Mouse (Mus musculus) granulocyte monocyte progenitor cell, adult 5-6 weeks (primary cell): ENCODE data around the gene Adgrg7. TPM values are rescaled to one million over a fixed set of nuclear protein-coding genes. Genes with fewer than 3 reads are reported as not detected.

Experiments
- ATAC-seq: replicated peaks from 2 replicates; pipeline ENCODE4 v1.8.0; 2016; ENCODE audit warnings: mild to moderate bottlenecking, moderate TSS enrichment, inconsistent platforms; ENCODE audit not compliant: poor library complexity, severe bottlenecking
- total RNA-seq, 2 experiments: library from RNA; stranded (forward) in 1 of 2; stranded (reverse) in 1 of 2; fragments of 200-712, 200-1000 nt in 1 of 2; fragments of >200 nt in 1 of 2; fragmentation: Nextera tagmentation in 1 of 2; gene quantifications; 2 replicates each; pipeline ENCODE4 v1.2.3; 2014 to 2017

The Adgrg7 gene
- total RNA-seq (2014; fragmentation: Nextera tagmentation) = 16.4 and 23.6 TPM in 2 replicates
- total RNA-seq (2017) = 35.7 and 36.5 TPM in 2 replicates

DNA sequence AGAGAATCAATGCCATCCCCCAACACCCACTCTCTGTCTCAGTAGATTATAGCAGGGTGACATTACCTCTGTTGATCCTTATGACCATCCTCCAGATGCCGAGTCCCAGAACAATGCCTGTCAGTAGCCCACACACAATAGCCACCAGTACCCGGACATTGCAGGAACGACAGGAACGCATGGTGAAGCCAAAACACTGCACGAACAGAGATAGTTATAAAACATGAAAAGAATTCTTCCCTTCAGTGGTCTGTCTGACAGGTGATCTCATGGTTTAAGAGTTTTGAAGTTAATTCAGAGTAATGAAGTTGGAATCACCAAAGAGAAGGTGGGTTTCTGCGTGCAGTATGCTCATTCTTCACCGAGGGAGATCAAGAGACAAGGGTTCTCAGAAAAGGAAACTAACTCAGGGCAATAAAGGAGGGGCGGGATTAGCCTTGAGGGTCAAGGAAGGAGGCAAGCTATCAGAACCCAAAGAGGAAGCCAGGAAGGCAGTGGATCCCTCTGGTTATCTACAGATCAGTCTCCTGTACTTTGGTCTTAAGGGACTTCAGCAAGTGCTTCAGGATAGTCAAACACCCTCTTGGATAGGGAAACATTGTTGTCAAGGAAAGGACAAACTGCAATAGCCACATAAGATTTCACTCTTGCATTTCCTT lies at the start of gene Adgrg7:
Gene Adgrg7, minus strand, starts transcription at position 375 of the 659 bp plus-strand sequence.
- peak; percentile 83 for ATAC-seq

DNA sequence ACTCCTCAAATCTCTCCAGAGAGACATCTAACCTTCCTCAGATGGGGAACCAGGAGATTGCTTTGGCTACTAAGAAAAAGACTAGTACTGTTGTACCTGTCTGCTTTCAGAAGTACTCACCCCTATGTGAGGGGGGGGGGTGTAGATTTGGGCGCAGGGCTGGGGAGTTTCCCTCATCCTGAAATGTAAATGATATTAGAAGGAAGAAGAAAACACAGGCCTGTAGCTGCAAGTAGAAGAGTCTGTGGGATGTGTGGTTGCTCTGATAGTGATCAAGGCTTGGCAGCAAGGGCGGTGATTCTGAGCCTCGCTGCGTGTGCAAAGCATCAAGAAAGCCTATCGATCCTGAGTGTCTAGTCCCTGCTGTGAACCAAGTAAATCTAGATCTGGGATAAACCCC lies 47.3 kb upstream of the Adgrg7 start:
- ATAC-seq = no peak

DNA sequence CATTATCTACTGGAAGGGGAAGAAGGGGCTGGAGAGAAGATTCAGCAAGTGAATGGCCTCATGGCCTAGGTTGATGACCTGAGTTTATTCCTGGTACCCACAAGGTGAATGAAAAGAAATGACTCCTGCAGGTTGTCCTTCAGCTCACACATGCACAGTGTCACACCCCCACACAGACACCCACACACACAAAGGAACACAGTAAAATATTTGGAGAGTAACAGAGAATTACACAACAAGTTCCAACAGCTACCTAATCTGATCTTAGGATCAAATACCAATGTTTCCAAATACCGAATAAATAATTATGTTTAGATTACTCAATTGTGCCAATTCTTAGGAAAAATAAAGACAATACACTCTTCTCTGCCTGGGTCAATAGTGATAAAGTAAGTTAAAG lies 37.7 kb upstream of the Adgrg7 start:
- no peak for ATAC-seq

DNA sequence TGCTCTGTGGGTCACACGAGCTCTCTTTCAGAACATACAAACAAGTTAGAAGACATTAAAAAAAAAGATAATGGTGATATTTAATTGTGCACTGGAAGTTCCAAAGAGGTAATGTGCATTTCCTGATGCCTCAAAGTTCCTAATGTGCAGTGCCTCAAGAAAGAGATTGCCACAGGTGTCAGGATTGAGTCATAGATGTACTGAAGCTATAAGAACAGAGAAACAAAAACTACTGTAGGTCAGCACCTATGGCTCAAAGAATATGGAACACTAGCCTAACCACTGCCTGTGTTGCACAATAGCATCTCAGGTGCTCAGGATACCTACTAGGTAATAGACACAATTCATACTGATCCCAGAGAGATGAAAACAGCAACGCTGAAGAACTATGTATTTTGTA lies 36.3 kb upstream of the Adgrg7 start:
- no peak for ATAC-seq

DNA sequence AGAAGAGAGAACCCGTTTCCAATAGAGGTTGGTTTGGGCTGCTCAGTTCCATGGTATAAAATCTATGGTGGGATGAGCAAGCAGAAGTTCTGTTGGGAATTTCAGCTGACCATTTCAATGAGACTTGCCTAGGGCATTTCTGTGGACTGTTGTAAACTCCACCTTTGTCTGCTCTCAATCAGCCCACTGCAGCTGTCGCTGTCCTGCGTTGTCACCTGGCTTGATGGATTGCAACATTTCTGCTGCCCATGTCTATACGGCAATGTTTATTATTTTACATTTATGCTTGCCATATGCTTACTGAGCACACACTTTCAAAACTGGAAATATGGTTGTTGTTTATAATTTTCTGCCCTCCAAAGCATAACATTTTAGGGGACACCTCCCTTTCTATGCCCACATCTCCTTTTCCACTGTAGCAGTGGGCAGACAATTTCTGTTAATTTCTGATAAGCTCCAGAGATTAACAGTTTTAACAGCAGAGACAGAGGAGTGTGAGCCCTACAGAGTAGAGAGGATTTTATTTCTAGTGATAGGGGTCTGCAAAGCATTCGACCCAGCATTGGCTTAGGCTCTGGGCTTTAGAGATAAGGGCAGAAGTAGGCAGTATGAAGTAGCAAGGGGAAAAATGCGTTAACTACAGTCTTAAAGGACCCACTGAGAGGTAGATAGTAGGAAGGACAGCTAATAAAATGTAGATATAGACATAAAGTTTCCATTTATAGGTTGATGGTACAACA lies 5.9 kb upstream of the Adgrg7 start:
- ATAC-seq = no peak

DNA sequence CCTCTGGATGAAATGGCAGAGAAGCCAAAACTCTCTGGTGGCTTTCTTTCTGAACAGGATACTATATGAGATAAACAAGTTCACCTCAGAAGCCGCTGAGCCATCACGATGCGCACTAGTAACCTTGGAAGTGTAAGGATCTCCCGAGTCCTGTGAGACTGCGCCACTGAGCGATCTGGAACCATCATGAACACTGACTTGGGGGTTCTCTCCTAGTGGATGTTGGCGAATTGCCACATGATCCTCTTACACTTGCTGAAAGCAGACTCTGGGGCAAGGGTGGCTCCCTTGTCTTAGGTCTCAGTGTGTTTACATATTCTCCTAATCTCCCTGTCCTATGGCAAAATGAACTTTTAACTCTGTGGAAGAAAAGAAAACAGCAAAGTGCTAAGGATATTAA lies 5.3 kb upstream of the Adgrg7 start:
- no peak for ATAC-seq

DNA sequence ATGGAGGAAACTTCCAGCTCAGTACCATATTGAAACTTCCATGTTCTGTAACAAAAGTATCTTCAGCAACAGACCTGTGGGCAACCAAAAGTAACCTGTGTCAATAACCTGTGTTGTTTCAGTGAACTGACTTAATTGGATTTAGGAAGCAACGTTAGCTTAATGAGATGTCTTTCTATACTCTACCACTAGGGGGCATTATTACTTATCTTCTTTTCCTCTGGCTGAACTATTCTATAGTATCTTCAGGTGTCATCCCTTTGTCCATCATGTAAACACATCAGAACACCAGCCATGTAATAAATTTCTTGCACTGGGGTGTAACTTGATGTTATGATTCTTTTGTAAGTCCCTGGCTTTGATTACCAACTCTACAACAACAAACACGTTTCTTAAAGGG lies 4.8 kb upstream of the Adgrg7 start:
- ATAC-seq = peak; percentile 65; the same call in 1 of the 2 replicates

DNA sequence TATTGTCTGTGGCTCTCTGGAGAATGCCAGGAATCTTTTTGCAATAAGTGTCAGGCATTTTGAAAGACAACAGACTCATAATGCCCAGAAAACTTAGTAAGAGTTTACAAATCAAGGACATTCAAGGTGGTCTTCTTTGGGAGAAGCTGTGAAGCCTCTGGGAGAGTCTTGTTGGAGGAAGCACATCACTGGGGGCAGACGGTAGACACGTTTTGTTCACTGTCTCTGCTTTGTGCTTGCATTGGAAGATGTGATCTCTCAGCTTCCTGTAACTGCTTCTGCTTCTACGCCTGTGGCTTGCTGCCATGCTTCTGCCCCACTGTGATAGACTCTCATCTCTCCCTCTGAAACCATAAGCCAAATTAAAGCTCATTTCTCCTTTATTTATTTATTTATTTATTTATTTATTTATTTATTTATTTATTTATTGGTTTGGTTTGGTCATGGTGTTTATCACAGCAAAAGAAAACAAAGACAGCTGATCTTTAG lies 3.9 kb upstream of the Adgrg7 start:
- ATAC-seq = no peak

DNA sequence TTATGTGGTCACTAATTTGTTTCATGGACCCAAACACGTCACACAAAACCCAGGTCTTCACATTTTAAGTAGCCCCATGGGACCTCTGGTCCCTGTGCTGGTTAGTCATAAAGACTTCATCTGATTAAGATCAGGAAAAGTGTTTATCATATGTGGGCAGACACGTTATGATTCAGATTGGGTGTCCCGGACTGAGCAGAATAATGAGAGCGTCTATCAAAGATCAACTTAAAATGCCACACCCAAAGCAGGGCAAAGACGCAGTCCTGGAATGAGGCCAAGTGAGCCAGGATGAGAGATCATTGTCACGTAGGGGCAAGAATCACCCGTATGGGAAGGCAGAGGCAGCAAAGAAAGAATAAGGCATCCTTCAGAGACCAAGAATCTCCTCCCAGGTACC lies 3.2 kb upstream of the Adgrg7 start:
- ATAC-seq = no peak

DNA sequence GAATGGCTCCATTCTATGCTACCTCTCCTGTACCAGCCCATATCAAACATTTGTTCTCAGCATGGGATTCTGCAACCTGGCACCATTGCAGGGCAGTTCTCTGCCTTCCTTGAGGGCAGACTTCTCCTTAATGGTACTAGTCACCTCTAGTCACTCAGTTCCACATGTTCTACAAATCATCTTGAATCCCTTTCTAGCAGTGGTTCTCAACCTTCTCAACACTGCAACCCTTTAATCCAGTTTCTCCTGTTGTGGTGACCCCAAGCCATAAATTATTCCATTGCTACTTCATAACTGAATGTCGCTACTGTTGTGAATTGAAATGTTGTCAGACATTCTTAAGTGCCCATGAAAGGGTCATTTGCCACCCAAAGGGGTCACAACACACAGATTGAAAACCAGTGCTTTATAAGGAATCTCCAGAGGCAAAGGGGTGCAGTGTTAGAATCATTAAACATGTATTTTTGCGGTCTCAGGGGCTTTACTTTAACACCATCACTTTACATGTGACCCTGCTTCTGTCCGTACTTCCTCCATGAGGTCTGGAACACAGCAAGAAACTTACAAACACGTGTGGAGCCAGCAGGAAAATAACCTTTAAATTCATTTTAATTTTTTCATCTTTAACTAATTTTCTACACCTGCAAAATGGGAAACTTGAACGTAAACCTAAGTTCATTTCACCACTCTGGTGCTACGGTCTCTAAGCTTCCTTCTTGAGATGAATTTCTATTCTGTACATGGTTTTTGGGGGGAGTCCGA lies 1.1 kb downstream of the Adgrg7 start:
- no peak; the same call in 1 of the 2 replicates for ATAC-seq

DNA sequence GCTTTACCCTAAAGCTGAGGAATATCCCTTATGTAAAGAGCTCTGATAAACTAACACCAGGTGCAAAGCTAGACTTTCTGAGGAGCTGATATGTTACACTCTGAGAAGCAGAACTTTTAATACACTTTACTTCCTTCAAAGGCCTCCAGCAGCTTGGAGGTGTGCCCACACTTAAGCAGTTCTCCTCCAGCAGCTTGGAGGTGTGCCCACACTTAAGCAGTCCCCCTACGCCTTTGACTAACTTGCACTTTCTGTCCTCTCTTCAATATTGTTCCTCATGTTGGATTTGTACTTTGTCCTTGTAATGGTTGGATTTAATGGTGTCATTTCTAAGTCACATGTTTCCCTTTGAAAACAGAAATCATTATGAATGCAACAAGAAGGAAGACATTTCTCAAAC lies 1.9 kb downstream of the Adgrg7 start:
- ATAC-seq = peak; percentile 63

DNA sequence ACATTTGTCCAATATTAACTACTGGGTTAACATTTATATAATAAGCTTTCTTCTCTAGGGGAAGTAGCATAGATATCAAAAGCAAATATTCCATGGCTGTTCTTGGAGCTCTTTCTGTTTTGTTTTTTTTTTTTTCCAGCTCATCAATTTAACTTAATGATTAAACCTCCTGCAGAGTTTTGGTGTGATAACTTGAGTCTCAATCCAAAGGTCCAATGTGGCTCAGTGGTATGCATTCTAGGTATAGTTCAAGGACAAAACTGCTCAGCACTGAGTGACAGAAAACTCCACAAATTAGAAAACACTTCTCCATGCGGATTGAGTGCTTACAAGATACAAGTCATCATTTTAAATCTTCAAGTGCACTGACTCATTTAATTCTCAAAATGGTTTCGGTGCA lies 9.7 kb downstream of the Adgrg7 start:
- ATAC-seq = no peak

DNA sequence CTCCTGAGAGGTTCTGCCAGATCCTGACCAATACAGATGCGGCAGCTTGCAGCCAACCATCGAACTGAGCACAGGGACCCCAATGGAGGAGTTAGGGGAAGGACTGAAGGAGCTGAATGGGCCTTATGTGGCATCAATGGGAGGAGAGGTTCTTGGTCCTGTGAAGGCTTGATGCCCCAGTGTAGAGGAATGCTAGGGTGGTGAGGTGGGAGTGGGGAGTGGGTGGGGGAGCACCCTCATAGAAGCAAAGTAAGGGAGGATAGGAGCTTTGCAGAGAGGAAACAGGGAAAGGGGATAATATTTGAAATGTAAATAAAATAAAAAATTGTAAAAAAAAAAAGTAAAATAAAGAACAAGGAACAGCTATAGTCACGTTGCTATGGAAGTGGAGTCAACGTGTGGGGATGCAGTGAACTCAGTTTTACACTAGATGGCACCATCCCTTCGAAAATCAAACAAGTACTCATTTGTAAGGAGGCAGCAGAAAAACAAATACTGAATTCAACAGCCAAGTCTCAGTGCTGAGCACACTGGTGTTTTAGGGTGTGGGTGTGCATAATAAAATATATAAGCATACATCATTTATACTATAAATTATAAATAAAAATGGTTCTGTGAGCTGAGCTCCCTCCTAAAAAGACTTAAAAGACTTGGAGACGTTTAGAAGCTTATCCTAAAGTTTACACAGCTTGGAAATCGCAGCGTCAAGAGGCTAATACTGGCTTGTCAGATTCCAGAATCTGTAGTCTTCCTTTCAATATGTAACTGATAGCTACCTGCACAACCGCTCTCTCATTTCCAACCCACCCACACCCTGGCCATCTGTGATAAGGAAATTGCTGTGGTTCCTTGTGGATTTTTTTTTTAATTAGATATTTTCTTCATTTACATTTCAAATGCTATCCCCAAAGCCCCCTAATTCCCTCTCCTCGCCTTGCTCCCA lies 24.2 kb downstream of the Adgrg7 start:
- ATAC-seq = peak; percentile 83

DNA sequence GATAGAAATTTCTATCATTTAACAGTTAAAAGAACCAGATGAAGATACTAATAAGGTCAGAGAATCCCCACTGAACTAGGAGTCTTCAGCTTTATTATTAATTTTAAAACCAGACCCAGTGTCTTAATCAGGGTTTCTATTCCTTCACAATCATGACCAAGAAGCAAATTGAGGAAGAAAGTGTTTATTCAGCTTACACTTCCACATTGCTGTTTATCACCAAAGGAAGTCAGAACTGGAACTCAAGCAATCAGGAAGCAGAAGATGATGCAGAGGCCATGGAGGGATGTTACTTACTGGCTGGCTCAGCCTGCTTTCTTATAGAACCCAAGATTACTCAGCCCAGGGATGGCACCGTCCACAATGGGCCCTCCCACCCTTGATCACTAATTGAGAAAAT lies 66.6 kb downstream of the Adgrg7 start:
- ATAC-seq = no peak; the same call in 1 of the 2 replicates

DNA sequence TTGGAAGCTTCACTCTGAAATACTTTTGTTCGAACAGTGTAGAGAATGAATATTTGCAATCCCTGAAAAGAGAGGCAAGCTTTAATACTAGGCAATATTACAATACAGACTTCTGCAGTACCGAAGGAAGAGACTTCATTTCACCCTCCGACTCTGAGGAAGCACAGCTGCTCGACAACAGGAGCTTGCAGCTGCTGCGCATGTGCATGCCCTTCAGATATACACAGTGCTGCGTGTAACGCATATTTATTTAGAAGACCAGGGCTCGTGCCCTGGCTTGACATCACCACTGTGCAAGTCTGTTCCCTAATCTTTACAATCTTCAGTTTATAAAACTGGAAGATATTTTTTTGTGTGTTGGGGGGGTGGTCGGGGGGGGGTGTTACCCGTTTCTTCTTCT lies 70.7 kb downstream of the Adgrg7 start:
- ATAC-seq = no peak

DNA sequence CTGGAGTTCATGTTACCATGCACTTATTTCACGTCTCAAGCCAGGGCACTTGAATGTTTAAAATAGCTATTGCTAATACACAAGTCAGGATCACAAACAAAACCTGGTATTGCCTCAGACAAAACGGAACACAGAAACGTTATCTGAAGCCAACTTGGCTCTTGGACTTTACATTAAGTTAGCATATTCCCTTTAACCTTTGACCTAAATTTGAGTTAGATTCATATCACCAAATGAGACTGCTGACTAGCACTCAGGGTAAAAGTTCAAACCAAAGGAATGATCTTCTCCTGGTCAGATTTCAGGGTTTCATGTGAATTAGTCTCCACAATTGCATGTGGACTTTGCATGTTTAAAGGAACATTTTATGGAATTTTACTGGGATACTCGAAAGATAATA lies 73.3 kb downstream of the Adgrg7 start:
- ATAC-seq = no peak

DNA sequence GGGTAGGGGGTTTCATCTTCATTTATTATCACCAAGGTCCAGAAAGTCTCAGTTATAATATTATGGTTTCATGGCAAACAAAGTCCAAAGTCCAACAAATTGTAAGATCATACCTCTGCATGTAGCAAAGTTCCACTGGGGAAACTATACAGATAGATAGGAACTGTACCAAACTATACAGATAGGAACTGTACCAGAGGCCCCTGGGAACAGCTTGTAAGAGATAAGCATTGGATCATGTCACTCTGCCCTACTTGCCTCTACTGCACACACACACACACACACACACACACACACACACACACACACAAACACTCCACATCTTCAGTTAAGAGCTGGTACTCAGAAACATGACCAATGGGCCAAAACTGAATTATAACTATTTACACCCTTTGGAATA lies 76.6 kb downstream of the Adgrg7 start:
- no peak for ATAC-seq

DNA sequence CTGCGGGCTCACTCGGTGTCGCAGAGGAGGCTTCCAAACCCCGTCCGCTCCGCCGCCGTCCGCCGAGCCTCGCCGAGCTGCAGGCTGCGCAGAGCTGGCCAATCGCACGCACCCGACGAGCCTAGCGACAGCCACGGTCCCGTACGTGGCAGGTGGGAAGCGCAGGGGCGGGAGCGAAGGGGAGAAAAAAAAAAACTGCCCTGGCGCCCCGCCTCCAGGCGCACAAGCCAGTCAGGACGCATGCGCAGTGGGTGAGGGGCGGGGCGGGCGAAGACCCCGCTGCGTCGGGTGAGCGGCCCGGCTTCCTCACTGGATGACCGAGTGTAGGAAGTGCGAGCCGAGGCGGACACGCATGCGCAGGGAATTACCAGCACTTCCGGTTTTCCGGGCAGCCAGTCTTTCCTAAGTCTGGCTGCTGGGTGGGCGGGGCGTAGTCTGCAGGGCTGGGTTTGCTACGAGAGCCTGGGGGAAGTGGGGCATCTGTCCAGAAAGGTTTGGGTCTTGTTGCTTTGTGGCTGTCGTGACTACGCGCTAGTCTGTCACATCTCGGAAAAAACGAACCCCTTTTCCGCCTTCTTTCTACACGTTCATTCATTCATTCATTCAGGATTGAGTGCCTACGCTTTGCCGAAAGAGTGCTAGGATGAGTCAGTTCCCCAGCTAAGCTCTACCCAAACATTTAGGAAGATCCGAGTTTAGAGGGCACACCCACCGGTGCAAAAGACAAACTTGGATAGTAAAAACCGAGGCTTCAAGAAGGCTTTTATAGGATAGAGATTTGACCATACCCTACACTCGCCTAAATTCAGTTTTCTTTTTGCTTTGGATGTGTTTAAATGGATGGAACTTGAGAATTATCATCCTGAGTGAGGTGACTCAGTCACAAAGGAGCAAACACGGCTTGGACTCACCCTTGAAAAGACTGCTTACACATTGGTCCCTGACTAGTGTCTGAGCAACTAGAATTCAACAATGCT lies 78.1 kb downstream of the Adgrg7 start, which contains the start of gene Tfg:
Gene Tfg, minus strand, starts transcription at position 227 of the 977 bp plus-strand sequence.
- ATAC-seq = peak; percentile 88
